Mouse (Mus musculus) liver, embryonic 16.5 days (tissue): Measurements from ENCODE around the gene Dhrs7b. TPM values are rescaled to one million over a fixed set of nuclear protein-coding genes. Genes with fewer than 3 reads are reported as not detected.
"Not testable (repeated sequence)": the region's sequence is repeated elsewhere in the genome, so short reads cannot be mapped to it uniquely, and the experiment has no call there.

ENCODE experiments used
- ATAC-seq: fragments of 200-750 bp; cut with Nextera tagmentation; 2 replicates; pipeline ENCODE4 v1.8.0; 2017; ENCODE audit warnings: low read depth, mild to moderate bottlenecking, moderate number of reproducible peaks, moderate library complexity
- H3K27ac ChIP-seq: fragments of 300-500 bp; sonication (generic); 2 replicates; pipeline ENCODE4 v1.5.1; 2014; ENCODE audit warnings: mild to moderate bottlenecking, low read length
- H3K27me3 ChIP-seq: fragments of 300-500 bp; sonication (generic); 2 replicates; pipeline ENCODE4 v1.6.1; 2014; ENCODE audit warnings: low read depth, low read length, mixed read lengths; ENCODE audit not compliant: control insufficient read depth, insufficient read depth
- H3K36me3 ChIP-seq: fragments of 300-500 bp; sonication (generic); 2 replicates; pipeline ENCODE4 v1.6.1; 2014; ENCODE audit warnings: mild to moderate bottlenecking; ENCODE audit not compliant: control insufficient read depth, insufficient read depth
- H3K4me1 ChIP-seq: fragments of 300-500 bp; sonication (generic); 2 replicates; pipeline ENCODE4 v1.6.1; 2014; ENCODE audit warnings: low read depth, low read length, mixed read lengths; ENCODE audit not compliant: control insufficient read depth
- H3K4me2 ChIP-seq: fragments of 300-500 bp; sonication (generic); 2 replicates; pipeline ENCODE4 v1.6.1; 2014; ENCODE audit warnings: low read depth, low read length, mixed read lengths
- H3K4me3 ChIP-seq: fragments of 300-500 bp; sonication (generic); 2 replicates; pipeline ENCODE4 v1.5.1; 2014; ENCODE audit warnings: low read depth, mild to moderate bottlenecking, low read length
- H3K9ac ChIP-seq: fragments of 300-500 bp; sonication (generic); 2 replicates; pipeline ENCODE4 v1.6.1; 2014; ENCODE audit warnings: low read depth, low read length
- H3K9me3 ChIP-seq: fragments of 300-500 bp; sonication (generic); replicated peaks from 2 replicates; pipeline ENCODE4 v1.6.1; 2016; ENCODE audit warnings: low read length; ENCODE audit not compliant: control insufficient read depth
- WGBS: fragments of 180-500 bp; shearing (Covaris S2); extraction: QIAGEN DNeasy Blood & Tissue Kit; methylation state at CpG from one replicate; pipeline ENCODE4 v1.1.7; 2014; ENCODE audit not compliant: insufficient replicate concordance; 5-methylcytosine and 5-hydroxymethylcytosine counted together
- polyA plus RNA-seq: library from polyadenylated mRNA; unstranded; fragments of >200 nt; fragmentation: Nextera tagmentation; extraction: Ambion mirVana; gene quantifications from 2 replicates; pipeline ENCODE4 v1.2.1, GENCODE M21; 2015

Gene Dhrs7b
- polyA plus RNA-seq, 1 experiment from 2014 or later, result 18.1 TPM

GRCm38 (mm10) chr11:60861993-60862392, 31.6 kb downstream of the Dhrs7b start:
- no peak overlapping the region for H3K27ac ChIP-seq
- H3K4me1 ChIP-seq, result no peaks in the 10 kb centered on the region
- H3K4me3 ChIP-seq, result no peak overlapping the region
- H3K36me3 ChIP-seq, result peaks cover 29% of the 10 kb centered on the region
- H3K9me3 ChIP-seq, result no peaks in the 10 kb centered on the region
- 70% methylated on average over 3 of the region's 3 CpGs for WGBS
- no peaks in the 10 kb centered on the region for H3K27me3 ChIP-seq
- no peak overlapping the region for H3K4me2 ChIP-seq
- no peak for ATAC-seq
- H3K9ac ChIP-seq, result no peak overlapping the region

GRCm38 (mm10) chr11:60863196-60863595, 32.8 kb downstream of the Dhrs7b start:
- Histone ChIP-seq H3K27me3 (no peaks in the 10 kb centered on the region), H3K9me3 (no peaks in the 10 kb centered on the region), H3K4me2 (no peak overlapping the region), H3K4me3 (no peak overlapping the region), H3K4me1 (peaks cover 3% of the 10 kb centered on the region), H3K9ac (no peak overlapping the region), H3K27ac (no peak overlapping the region), H3K36me3 (peaks cover 29% of the 10 kb centered on the region)
- 75% methylated on average over 4 of the region's 4 CpGs for WGBS
- no peak for ATAC-seq

- H3K9ac ChIP-seq, result no peak overlapping the region
- peaks cover 27% of the 10 kb centered on the region for H3K36me3 ChIP-seq
Observed at GRCm38 (mm10) chr11:60864166-60864565, 33.7 kb downstream of the Dhrs7b start.

GRCm38 (mm10) chr11:60864916-60865315, 34.5 kb downstream of the Dhrs7b start:
- H3K9me3 ChIP-seq, result no peaks in the 10 kb centered on the region
- H3K27ac ChIP-seq, result no peak overlapping the region
- H3K9ac ChIP-seq, result no peak overlapping the region
- no peak overlapping the region for H3K4me3 ChIP-seq
- peaks cover 3% of the 10 kb centered on the region for H3K4me1 ChIP-seq
- H3K27me3 ChIP-seq, result no peaks in the 10 kb centered on the region
- WGBS, result 88% methylated on average over 14 of the region's 14 CpGs
- no peak overlapping the region for H3K4me2 ChIP-seq
- H3K36me3 ChIP-seq, result peaks cover 27% of the 10 kb centered on the region
- ATAC-seq, result no peak

More at GRCm38 (mm10) chr11:60864166-60864565, 33.7 kb downstream of the Dhrs7b start:
- Histone ChIP-seq H3K27ac (no peak overlapping the region), H3K4me1 (peaks cover 3% of the 10 kb centered on the region), H3K4me2 (no peak overlapping the region), H3K9me3 (no peaks in the 10 kb centered on the region), H3K27me3 (no peaks in the 10 kb centered on the region), H3K4me3 (no peak overlapping the region)
- WGBS, result 85% methylated on average over 2 of the region's 2 CpGs
- ATAC-seq, result no peak

- 58% methylated on average over 2 of the region's 2 CpGs for WGBS
- H3K36me3 ChIP-seq, result peaks cover 27% of the 10 kb centered on the region
Observed at GRCm38 (mm10) chr11:60866021-60866420, 35.6 kb downstream of the Dhrs7b start.

GRCm38 (mm10) chr11:60867456-60867855, 37.0 kb downstream of the Dhrs7b start:
- 74% methylated on average over 3 of the region's 3 CpGs for WGBS
- ATAC-seq, result no peak
- H3K27me3 ChIP-seq, result no peaks in the 10 kb centered on the region
- H3K4me2 ChIP-seq, result no peak overlapping the region
- peaks cover 25% of the 10 kb centered on the region for H3K36me3 ChIP-seq
- no peaks in the 10 kb centered on the region for H3K9me3 ChIP-seq
- H3K27ac ChIP-seq, result no peak overlapping the region
- no peak overlapping the region for H3K4me3 ChIP-seq
- no peak overlapping the region for H3K9ac ChIP-seq
- peaks cover 3% of the 10 kb centered on the region for H3K4me1 ChIP-seq

More at GRCm38 (mm10) chr11:60866021-60866420, 35.6 kb downstream of the Dhrs7b start:
- H3K4me3 ChIP-seq, result no peak overlapping the region
- no peak overlapping the region for H3K4me2 ChIP-seq
- ATAC-seq, result no peak
- H3K27ac ChIP-seq, result no peak overlapping the region
- H3K9me3 ChIP-seq, result no peaks in the 10 kb centered on the region
- H3K27me3 ChIP-seq, result no peaks in the 10 kb centered on the region
- H3K9ac ChIP-seq, result no peak overlapping the region
- peaks cover 3% of the 10 kb centered on the region for H3K4me1 ChIP-seq

- no peak for ATAC-seq
- 70% methylated on average over 8 of the region's 8 CpGs for WGBS
- H3K9ac ChIP-seq, result no peak overlapping the region
- no peaks in the 10 kb centered on the region for H3K27me3 ChIP-seq
- no peak overlapping the region for H3K27ac ChIP-seq
- peaks cover 22% of the 10 kb centered on the region for H3K36me3 ChIP-seq
- no peak overlapping the region for H3K4me2 ChIP-seq
- H3K4me3 ChIP-seq, result no peak overlapping the region
- H3K9me3 ChIP-seq, result no peaks in the 10 kb centered on the region
- H3K4me1 ChIP-seq, result peaks cover 3% of the 10 kb centered on the region
Observed at GRCm38 (mm10) chr11:60867904-60868303, 37.5 kb downstream of the Dhrs7b start.

- H3K4me1 ChIP-seq, result peaks cover 13% of the 10 kb centered on the region
- H3K9me3 ChIP-seq, H3K9ac ChIP-seq, H3K4me2 ChIP-seq, H3K27ac ChIP-seq, ATAC-seq, H3K27me3 ChIP-seq, H3K36me3 ChIP-seq, H3K4me3 ChIP-seq: not testable (repeated sequence)
- WGBS, result 72% methylated on average over 6 of the region's 6 CpGs
Observed at GRCm38 (mm10) chr11:60869471-60869870, 39.0 kb downstream of the Dhrs7b start.

- H3K9me3 ChIP-seq, result no peaks in the 10 kb centered on the region
- H3K27ac ChIP-seq, result no peak overlapping the region
- no peak overlapping the region for H3K4me3 ChIP-seq
- no peak overlapping the region for H3K4me2 ChIP-seq
- no peaks in the 10 kb centered on the region for H3K27me3 ChIP-seq
- no peaks in the 10 kb centered on the region for H3K36me3 ChIP-seq
- ATAC-seq, result no peak
- H3K9ac ChIP-seq, result no peak overlapping the region
- WGBS, result 79% methylated on average over 4 of the region's 4 CpGs
- H3K4me1 ChIP-seq, result peaks cover 28% of the 10 kb centered on the region
Observed at GRCm38 (mm10) chr11:60871409-60871808, 41.0 kb downstream of the Dhrs7b start.
